Mouse (Mus musculus): ENCODE measurements around the gene Pm20d1. TPM values are rescaled to one million over a fixed set of nuclear protein-coding genes. Genes with fewer than 3 reads are reported as not detected.

Pm20d1 gene
- polyA plus RNA-seq, 1 experiment from 2014 or later: 0.84 TPM

GRCm38 (mm10) chr1:131839279-131839678, 42.1 kb downstream of the Pm20d1 start:
- Histone ChIP-seq H3K4me3 (no peak overlapping the region), H3K27ac (no peak overlapping the region), H3K4me2 (replicated peaks) (no peak overlapping the region), H3K9ac (no peak overlapping the region), H3K36me3 (peaks cover 76% of the 10 kb centered on the region), H3K9me3 (no peaks in the 10 kb centered on the region), H3K4me1 (no peaks in the 10 kb centered on the region), H3K27me3 (no peaks in the 10 kb centered on the region)
- 61% methylated on average over 2 of the region's 2 CpGs for WGBS
- no peak for ATAC-seq (ENCODE audit: low FRiP score, low read depth)

- Histone ChIP-seq H3K4me3 (no peak overlapping the region), H3K4me2 (replicated peaks) (no peak overlapping the region), H3K4me1 (no peaks in the 10 kb centered on the region), H3K27me3 (no peaks in the 10 kb centered on the region), H3K36me3 (peaks cover 88% of the 10 kb centered on the region), H3K27ac (no peak overlapping the region), H3K9me3 (no peaks in the 10 kb centered on the region), H3K9ac (no peak overlapping the region)
- ATAC-seq (ENCODE audit: low FRiP score, low read depth): no peak
- 92% methylated on average over 4 of the region's 4 CpGs for WGBS
These were observed 45.0 kb downstream of the Pm20d1 start for GRCm38 (mm10) chr1:131842221-131842620.

GRCm38 (mm10) chr1:131843758-131844157, 46.6 kb downstream of the Pm20d1 start:
- Histone ChIP-seq H3K4me3 (no peak overlapping the region), H3K27me3 (no peaks in the 10 kb centered on the region), H3K9me3 (no peaks in the 10 kb centered on the region), H3K9ac (no peak overlapping the region), H3K27ac (no peak overlapping the region), H3K4me2 (replicated peaks) (no peak overlapping the region), H3K4me1 (no peaks in the 10 kb centered on the region), H3K36me3 (peaks cover 97% of the 10 kb centered on the region)
- WGBS: 95% methylated on average over 10 of the region's 10 CpGs
- ATAC-seq (ENCODE audit: low FRiP score, low read depth): no peak

GRCm38 (mm10) chr1:131844883-131845282, 47.7 kb downstream of the Pm20d1 start:
- no peak for ATAC-seq (ENCODE audit: low FRiP score, low read depth)
- no peak overlapping the region for H3K4me2 ChIP-seq (replicated peaks)
- H3K9ac ChIP-seq: no peak overlapping the region
- no peaks in the 10 kb centered on the region for H3K4me1 ChIP-seq
- H3K27me3 ChIP-seq: no peaks in the 10 kb centered on the region
- no peak overlapping the region for H3K27ac ChIP-seq
- H3K9me3 ChIP-seq: no peaks in the 10 kb centered on the region
- no peak overlapping the region for H3K4me3 ChIP-seq
- H3K36me3 ChIP-seq: peaks cover 85% of the 10 kb centered on the region
- 77% methylated on average over 8 of the region's 8 CpGs for WGBS

- no peak overlapping the region for H3K9ac ChIP-seq
- H3K4me3 ChIP-seq: no peak overlapping the region
- WGBS: 67% methylated on average over 5 of the region's 5 CpGs
- H3K36me3 ChIP-seq: peaks cover 72% of the 10 kb centered on the region
- no peak for ATAC-seq (ENCODE audit: low FRiP score, low read depth)
- no peaks in the 10 kb centered on the region for H3K4me1 ChIP-seq
- H3K27ac ChIP-seq: no peak overlapping the region
- H3K9me3 ChIP-seq: no peaks in the 10 kb centered on the region
- H3K27me3 ChIP-seq: no peaks in the 10 kb centered on the region
- H3K4me2 ChIP-seq (replicated peaks): no peak overlapping the region
These were observed 49.1 kb downstream of the Pm20d1 start for GRCm38 (mm10) chr1:131846255-131846654.

- no peak for ATAC-seq (ENCODE audit: low FRiP score, low read depth)
- no peaks in the 10 kb centered on the region for H3K4me1 ChIP-seq
- H3K27me3 ChIP-seq: no peaks in the 10 kb centered on the region
- H3K4me2 ChIP-seq (replicated peaks): no peak overlapping the region
- no peak overlapping the region for H3K4me3 ChIP-seq
- 79% methylated on average over 4 of the region's 4 CpGs for WGBS
- H3K36me3 ChIP-seq: no peaks in the 10 kb centered on the region
- H3K9me3 ChIP-seq: no peaks in the 10 kb centered on the region
- no peak overlapping the region for H3K9ac ChIP-seq
- H3K27ac ChIP-seq: no peak overlapping the region
These were observed 64.6 kb downstream of the Pm20d1 start for GRCm38 (mm10) chr1:131861811-131862210.

- Histone ChIP-seq H3K4me2 (replicated peaks) (no peak overlapping the region), H3K27ac (no peak overlapping the region), H3K27me3 (no peaks in the 10 kb centered on the region), H3K4me1 (peaks cover 7% of the 10 kb centered on the region; the same call in 1 of the 2 replicates), H3K36me3 (no peaks in the 10 kb centered on the region), H3K4me3 (no peak overlapping the region), H3K9ac (no peak overlapping the region), H3K9me3 (no peaks in the 10 kb centered on the region)
- 72% methylated on average over 5 of the region's 5 CpGs for WGBS
- ATAC-seq (ENCODE audit: low FRiP score, low read depth): no peak
These were observed 68.4 kb downstream of the Pm20d1 start for GRCm38 (mm10) chr1:131865596-131865995.

GRCm38 (mm10) chr1:131866304-131866999, 69.3 kb downstream of the Pm20d1 start:
- ATAC-seq (ENCODE audit: low FRiP score, low read depth): no peak
- H3K36me3 ChIP-seq: no peaks in the 10 kb centered on the region
- peak overlapping the region; percentile 61; the same call in 1 of the 2 replicates for H3K4me3 ChIP-seq
- peaks cover 7% of the 10 kb centered on the region; the same call in 1 of the 2 replicates for H3K4me1 ChIP-seq
- 80% methylated on average over 6 of the region's 6 CpGs for WGBS
- peak overlapping the region; percentile 84; the same call in 1 of the 2 replicates for H3K4me2 ChIP-seq (replicated peaks)
- H3K9me3 ChIP-seq: no peaks in the 10 kb centered on the region
- H3K27me3 ChIP-seq: no peaks in the 10 kb centered on the region
- H3K9ac ChIP-seq: no peak overlapping the region
- H3K27ac ChIP-seq: no peak overlapping the region

GRCm38 (mm10) chr1:131867093-131867945, 70.1 kb downstream of the Pm20d1 start, which contains the start of gene Rab29:
Gene Rab29, plus strand, starts transcription at chr1:131867224.
- Histone ChIP-seq H3K9me3 (no peaks in the 10 kb centered on the region), H3K27me3 (no peaks in the 10 kb centered on the region), H3K4me2 (replicated peaks) (peak within 1 kb of the TSS; percentile 84), H3K27ac (no peak within 1 kb of the TSS), H3K9ac (peak within 1 kb of the TSS; percentile 74), H3K36me3 (no peaks in the 10 kb centered on the region), H3K4me1 (peaks cover 7% of the 10 kb centered on the region; the same call in 1 of the 2 replicates), H3K4me3 (peak within 1 kb of the TSS; percentile 61)
- ATAC-seq (ENCODE audit: low FRiP score, low read depth): peak; percentile 97
- 2% methylated on average over 46 of the region's 46 CpGs for WGBS

GRCm38 (mm10) chr1:131867946-131868290, 70.7 kb downstream of the Pm20d1 start:
- WGBS: 20% methylated on average over 10 of the region's 10 CpGs
- peak overlapping the region; percentile 61 for H3K4me3 ChIP-seq
- no peaks in the 10 kb centered on the region for H3K9me3 ChIP-seq
- no peaks in the 10 kb centered on the region for H3K36me3 ChIP-seq
- peaks cover 7% of the 10 kb centered on the region; the same call in 1 of the 2 replicates for H3K4me1 ChIP-seq
- no peak overlapping the region for H3K27ac ChIP-seq
- no peak for ATAC-seq (ENCODE audit: low FRiP score, low read depth)
- peak overlapping the region; percentile 74 for H3K9ac ChIP-seq
- H3K4me2 ChIP-seq (replicated peaks): peak overlapping the region; percentile 84
- H3K27me3 ChIP-seq: no peaks in the 10 kb centered on the region

GRCm38 (mm10) chr1:131869561-131869960, 72.4 kb downstream of the Pm20d1 start:
- WGBS: 88% methylated on average over 2 of the region's 2 CpGs
- no peak overlapping the region for H3K4me2 ChIP-seq (replicated peaks)
- no peak overlapping the region for H3K4me3 ChIP-seq
- H3K9me3 ChIP-seq: no peaks in the 10 kb centered on the region
- H3K4me1 ChIP-seq: peaks cover 7% of the 10 kb centered on the region; the same call in 1 of the 2 replicates
- no peak for ATAC-seq (ENCODE audit: low FRiP score, low read depth)
- H3K9ac ChIP-seq: no peak overlapping the region
- no peak overlapping the region for H3K27ac ChIP-seq
- no peaks in the 10 kb centered on the region for H3K27me3 ChIP-seq
- no peaks in the 10 kb centered on the region for H3K36me3 ChIP-seq

Measured in limb, embryonic 13.5 days (tissue).